Mouse (Mus musculus) embryonic facial prominence, embryonic 11.5 days (tissue): ENCODE results near the gene Nog. TPM values are rescaled to one million over a fixed set of nuclear protein-coding genes. Genes with fewer than 3 reads are reported as not detected.

Source experiments
- ATAC-seq: fragments of 200-750 bp; cut with Nextera tagmentation; replicated peaks from 2 replicates; pipeline ENCODE4 v1.8.0; 2017; ENCODE audit warnings: low read depth; ENCODE audit not compliant: insufficient number of reproducible peaks, low FRiP score, low TSS enrichment
- DNase-seq: peaks from one replicate; pipeline ENCODE4 v3.0.0-alpha.2; 2015; ENCODE audit warnings: low spot score
- H3K27ac ChIP-seq: fragments of 300-500 bp; sonication (generic); replicated peaks from 2 replicates; pipeline ENCODE4 v1.5.1; 2014; ENCODE audit warnings: mild to moderate bottlenecking, low read depth, low read length, control low read depth
- H3K27me3 ChIP-seq: fragments of 300-500 bp; sonication (generic); 2 replicates; pipeline ENCODE4 v1.6.1; 2014; ENCODE audit warnings: mild to moderate bottlenecking, low read length, moderate library complexity, mixed read lengths; ENCODE audit not compliant: control insufficient read depth, insufficient read depth
- H3K36me3 ChIP-seq: fragments of 300-500 bp; sonication (generic); replicated peaks from 2 replicates; pipeline ENCODE4 v1.6.1; 2014; ENCODE audit warnings: low read depth, mild to moderate bottlenecking, low read length, moderate library complexity, mixed read lengths; ENCODE audit not compliant: control insufficient read depth, insufficient read depth
- H3K4me1 ChIP-seq: fragments of 300-500 bp; sonication (generic); 2 replicates; pipeline ENCODE4 v1.6.1; 2014; ENCODE audit warnings: low read length, mixed read lengths; ENCODE audit not compliant: control insufficient read depth, insufficient read depth
- H3K4me2 ChIP-seq: fragments of 300-500 bp; sonication (generic); 2 replicates; pipeline ENCODE4 v1.6.1; 2014; ENCODE audit warnings: low read depth, mild to moderate bottlenecking, control low read depth, low read length, moderate library complexity
- H3K4me3 ChIP-seq: fragments of 300-500 bp; sonication (generic); 2 replicates; pipeline ENCODE4 v1.5.1; 2014; ENCODE audit warnings: low read depth, low read length, control low read depth
- H3K9ac ChIP-seq: fragments of 300-500 bp; sonication (generic); replicated peaks from 2 replicates; pipeline ENCODE4 v1.6.1; 2014; ENCODE audit warnings: mild to moderate bottlenecking, control low read depth, low read length
- H3K9me3 ChIP-seq: fragments of 300-500 bp; sonication (generic); replicated peaks from 2 replicates; pipeline ENCODE4 v1.6.1; 2016; ENCODE audit warnings: mild to moderate bottlenecking, low read length, inconsistent platforms, mixed read lengths; ENCODE audit not compliant: control insufficient read depth
- WGBS: fragments of 180-500 bp; shearing (Covaris S2); extraction: QIAGEN DNeasy Blood & Tissue Kit; methylation state at CpG from one replicate; pipeline ENCODE4 v1.1.7; 2014; 5-methylcytosine and 5-hydroxymethylcytosine counted together
- polyA plus RNA-seq: library from polyadenylated mRNA; unstranded; fragments of >200 nt; fragmentation: Nextera tagmentation; extraction: Ambion mirVana; gene quantifications from 2 replicates; pipeline ENCODE4 v1.2.1, GENCODE M21; 2014

Gene Nog
- polyA plus RNA-seq, 1 experiment from 2014 or later = 3.4 TPM

DNA sequence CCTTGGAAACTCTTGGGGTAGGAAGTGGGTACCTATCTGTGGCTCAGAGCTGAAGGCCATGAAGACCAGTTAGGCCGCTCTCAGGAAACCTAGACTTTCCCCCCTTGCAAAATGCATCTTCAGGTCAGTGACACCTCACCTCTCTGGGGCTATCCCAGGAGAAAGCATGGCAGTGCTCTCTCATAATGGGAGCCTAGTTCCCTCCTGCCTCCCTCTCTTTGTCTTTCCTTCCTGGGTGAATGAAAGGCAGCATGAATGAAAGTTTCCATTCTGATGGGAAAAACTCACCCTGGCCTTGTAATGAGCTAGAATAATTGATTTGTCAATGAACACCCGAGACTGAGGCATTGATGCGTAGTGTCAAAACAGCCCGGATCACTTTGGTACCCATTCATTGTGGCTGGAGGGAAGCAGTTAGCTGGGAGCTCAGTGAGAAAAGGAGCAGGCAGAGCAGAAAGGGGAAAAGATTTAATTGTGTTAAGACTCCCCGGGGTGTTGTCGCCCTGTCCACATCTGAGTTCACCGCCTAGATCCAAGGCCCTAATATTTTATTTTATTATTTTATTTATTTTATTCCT is 42.7 kb downstream of the Nog start:
- H3K4me2 ChIP-seq = no peak overlapping the region
- no peak overlapping the region for H3K27ac ChIP-seq
- DNase-seq = peak; percentile 11
- no peaks in the 10 kb centered on the region for H3K4me1 ChIP-seq
- WGBS = 63% methylated on average over 7 of the region's 7 CpGs
- peak; percentile 18; the same call in 1 of the 2 replicates for ATAC-seq
- no peak overlapping the region for H3K9ac ChIP-seq
- no peaks in the 10 kb centered on the region for H3K27me3 ChIP-seq
- no peaks in the 10 kb centered on the region for H3K9me3 ChIP-seq
- no peak overlapping the region for H3K4me3 ChIP-seq
- H3K36me3 ChIP-seq = no peaks in the 10 kb centered on the region

DNA sequence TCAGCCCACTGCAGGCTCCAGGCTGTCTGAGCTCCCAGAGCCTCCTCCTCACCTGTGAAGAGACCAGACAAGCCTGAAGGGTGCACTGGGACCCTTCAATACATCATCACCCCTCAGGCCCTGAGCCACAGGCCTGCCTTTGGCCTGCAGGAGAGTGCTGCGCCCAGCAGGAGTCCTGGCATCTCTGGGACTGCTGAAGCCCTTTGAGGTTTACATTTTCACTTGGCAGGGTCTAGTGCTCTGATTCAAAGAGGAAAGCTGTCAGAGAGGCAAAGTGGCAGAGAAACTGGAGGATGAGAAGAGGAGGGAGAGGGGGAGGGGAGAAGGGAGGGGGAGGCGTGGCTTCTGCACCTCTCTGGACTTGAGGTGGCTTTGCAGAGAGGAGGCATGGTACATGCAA is 44.2 kb downstream of the Nog start:
- Histone ChIP-seq H3K4me1 (no peaks in the 10 kb centered on the region), H3K9ac (no peak overlapping the region), H3K4me2 (no peak overlapping the region), H3K27ac (no peak overlapping the region), H3K27me3 (no peaks in the 10 kb centered on the region), H3K4me3 (no peak overlapping the region), H3K36me3 (no peaks in the 10 kb centered on the region), H3K9me3 (no peaks in the 10 kb centered on the region)
- ATAC-seq = no peak
- peak; percentile 19 for DNase-seq
- WGBS = 54% methylated on average over 2 of the region's 2 CpGs

DNA sequence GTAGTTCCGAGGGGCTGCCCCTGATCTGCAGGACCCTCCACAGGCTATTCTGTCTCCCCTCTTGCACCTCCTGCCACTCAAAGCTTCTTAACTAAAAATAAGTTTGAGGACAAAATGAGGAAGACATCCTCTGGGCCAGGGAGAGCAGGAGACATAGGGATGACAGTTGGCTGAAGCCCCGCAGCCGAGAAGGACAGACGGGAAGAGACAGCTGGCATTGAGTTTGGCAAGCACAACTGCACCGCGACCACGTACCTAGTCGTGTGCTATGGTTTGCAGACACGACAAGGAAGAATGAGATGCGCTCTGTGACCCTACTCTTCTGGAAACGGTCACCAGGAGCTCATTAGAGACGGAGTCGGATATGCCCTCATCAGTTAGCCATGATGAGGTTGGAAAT is 48.2 kb downstream of the Nog start:
- WGBS = 87% methylated on average over 13 of the region's 13 CpGs
- ATAC-seq (no peak), DNase-seq (no peak)
- Histone ChIP-seq H3K9ac (no peak overlapping the region), H3K9me3 (no peaks in the 10 kb centered on the region), H3K36me3 (no peaks in the 10 kb centered on the region), H3K27me3 (no peaks in the 10 kb centered on the region), H3K4me3 (no peak overlapping the region), H3K4me2 (no peak overlapping the region), H3K27ac (no peak overlapping the region), H3K4me1 (no peaks in the 10 kb centered on the region)

Other genes with a start within 250 kb of the Nog start
- gene Dgke, start 235.5 kb downstream of the Nog start, polyA plus RNA-seq = 3.3 and 3.7 TPM in 2 replicates
- gene Gm525, start 228.5 kb downstream of the Nog start, polyA plus RNA-seq = not detected in 2 replicates